Mouse (Mus musculus) cerebellum, adult 2 months (tissue): ENCODE measurements around the gene Zg16.

Experiments
- CTCF ChIP-seq: fragments of 200-500 bp; IDR thresholded peaks from 2 replicates; pipeline ENCODE4 v1.5.1; 2011; ENCODE audit warnings: low read depth, mild to moderate bottlenecking, control low read depth, low read length, moderate library complexity, borderline replicate concordance; ENCODE audit not compliant: insufficient read depth
- POLR2A ChIP-seq: fragments of 200-500 bp; IDR thresholded peaks from 2 replicates; pipeline ENCODE4 v1.6.1; 2011; ENCODE audit warnings: low read length, control low read depth, borderline replicate concordance; ENCODE audit not compliant: insufficient read depth

- no peak for TF ChIP-seq CTCF
- no peak for TF ChIP-seq POLR2A
Observed at GRCm38 (mm10) chr7:127101451-127102016, 14.4 kb upstream of the Zg16 start.
